Mouse (Mus musculus) hindbrain, embryonic 13.5 days (tissue): Measurements from ENCODE around the gene Notch1. TPM values are rescaled to one million over a fixed set of nuclear protein-coding genes. Genes with fewer than 3 reads are reported as not detected.

ENCODE experiments used
- ATAC-seq: fragments of 200-750 bp; cut with Nextera tagmentation; 2 replicates; pipeline ENCODE4 v1.8.0; 2017; ENCODE audit warnings: moderate TSS enrichment; ENCODE audit not compliant: low FRiP score
- H3K27ac ChIP-seq: fragments of 300-500 bp; sonication (generic); 2 replicates; pipeline ENCODE4 v1.5.1; 2015; ENCODE audit warnings: inconsistent platforms, mild to moderate bottlenecking, moderate library complexity
- H3K27me3 ChIP-seq: fragments of 300-500 bp; sonication (generic); 2 replicates; pipeline ENCODE4 v1.6.1; 2015; ENCODE audit warnings: mild to moderate bottlenecking, inconsistent platforms
- H3K36me3 ChIP-seq: fragments of 300-500 bp; sonication (generic); 2 replicates; pipeline ENCODE4 v1.6.1; 2015; ENCODE audit warnings: mild to moderate bottlenecking, inconsistent platforms
- H3K4me1 ChIP-seq: fragments of 300-500 bp; sonication (generic); replicated peaks from 2 replicates; pipeline ENCODE4 v1.6.1; 2015; ENCODE audit warnings: inconsistent platforms
- H3K4me2 ChIP-seq: fragments of 300-500 bp; sonication (generic); 2 replicates; pipeline ENCODE4 v1.6.1; 2015; ENCODE audit warnings: inconsistent platforms, mild to moderate bottlenecking, moderate library complexity
- H3K4me3 ChIP-seq: fragments of 300-500 bp; sonication (generic); 2 replicates; pipeline ENCODE4 v1.5.1; 2015; ENCODE audit warnings: mild to moderate bottlenecking, inconsistent platforms
- H3K9ac ChIP-seq: fragments of 300-500 bp; sonication (generic); 2 replicates; pipeline ENCODE4 v1.6.1; 2015; ENCODE audit warnings: mild to moderate bottlenecking, inconsistent platforms
- H3K9me3 ChIP-seq: fragments of 300-500 bp; sonication (generic); 2 replicates; pipeline ENCODE4 v1.6.1; 2016; ENCODE audit warnings: inconsistent platforms
- WGBS: fragments of 180-500 bp; shearing (Covaris S2); methylation state at CpG from one replicate; pipeline ENCODE4 v1.1.7; 2015; 5-methylcytosine and 5-hydroxymethylcytosine counted together
- polyA plus RNA-seq: library from polyadenylated mRNA; unstranded; fragments of >200 nt; fragmentation: Nextera tagmentation; extraction: Ambion mirVana; gene quantifications from 2 replicates; pipeline ENCODE4 v1.2.1, GENCODE M21; 2015

The Notch1 gene
- polyA plus RNA-seq, 1 experiment from 2014 or later = 19.2 TPM

DNA sequence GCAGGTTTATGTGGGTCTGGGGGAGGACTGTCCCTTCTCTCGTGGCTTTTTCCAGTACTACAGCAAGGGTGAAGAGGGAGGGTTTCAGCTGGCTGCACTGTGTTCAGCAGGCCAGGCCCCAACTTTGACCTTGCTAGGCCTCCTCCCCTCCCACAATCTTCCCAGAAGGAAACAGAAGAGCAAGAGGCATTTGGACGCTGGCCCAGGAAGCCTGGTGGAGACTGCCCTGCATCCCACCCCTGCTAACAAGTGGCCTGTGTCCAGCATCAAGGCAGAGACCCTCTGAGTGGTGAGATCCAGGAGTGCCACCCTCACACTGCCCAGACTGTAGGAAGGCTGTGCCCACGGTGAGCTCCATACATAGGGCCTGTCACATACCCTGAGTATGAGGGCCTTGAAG is 27.8 kb upstream of the Notch1 start:
- no peak for ATAC-seq

DNA sequence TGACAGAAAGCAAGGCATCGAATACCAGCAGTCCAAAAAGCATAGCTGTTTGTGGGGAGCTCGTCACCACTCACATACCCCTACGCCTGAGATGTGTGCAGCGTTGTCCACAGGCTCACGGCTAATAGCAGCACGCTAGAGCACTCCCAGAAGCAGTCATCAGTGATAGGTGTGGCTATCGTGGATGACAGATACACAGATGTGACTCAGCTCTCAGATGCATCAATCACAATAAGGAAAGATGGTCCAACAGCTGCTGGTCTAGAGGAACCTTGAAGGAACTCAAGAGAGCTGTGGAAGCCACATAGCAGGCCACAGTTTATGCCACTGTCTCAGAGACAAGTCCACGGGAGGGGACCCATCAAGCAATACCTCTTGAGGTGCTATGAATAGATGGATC is 27.3 kb upstream of the Notch1 start:
- ATAC-seq = no peak
- WGBS = 89% methylated on average over 8 of the region's 8 CpGs
- Histone ChIP-seq H3K9ac (no peak overlapping the region), H3K4me1 (peaks cover 47% of the 10 kb centered on the region), H3K27me3 (no peaks in the 10 kb centered on the region), H3K4me3 (no peak overlapping the region), H3K27ac (no peak overlapping the region), H3K4me2 (no peak overlapping the region), H3K36me3 (no peaks in the 10 kb centered on the region), H3K9me3 (no peaks in the 10 kb centered on the region)

More for the DNA sequence above, 27.8 kb upstream of the Notch1 start:
- H3K9me3 ChIP-seq = no peaks in the 10 kb centered on the region
- H3K4me2 ChIP-seq = no peak overlapping the region
- 0 out of 2 replicates have a peak overlapping the region, but pooled peaks have one; percentile 1 for H3K27ac ChIP-seq
- WGBS = 64% methylated on average over 3 of the region's 3 CpGs
- H3K4me1 ChIP-seq = peaks cover 47% of the 10 kb centered on the region
- no peaks in the 10 kb centered on the region for H3K27me3 ChIP-seq
- no peak overlapping the region for H3K4me3 ChIP-seq
- H3K9ac ChIP-seq = no peak overlapping the region
- H3K36me3 ChIP-seq = no peaks in the 10 kb centered on the region

DNA sequence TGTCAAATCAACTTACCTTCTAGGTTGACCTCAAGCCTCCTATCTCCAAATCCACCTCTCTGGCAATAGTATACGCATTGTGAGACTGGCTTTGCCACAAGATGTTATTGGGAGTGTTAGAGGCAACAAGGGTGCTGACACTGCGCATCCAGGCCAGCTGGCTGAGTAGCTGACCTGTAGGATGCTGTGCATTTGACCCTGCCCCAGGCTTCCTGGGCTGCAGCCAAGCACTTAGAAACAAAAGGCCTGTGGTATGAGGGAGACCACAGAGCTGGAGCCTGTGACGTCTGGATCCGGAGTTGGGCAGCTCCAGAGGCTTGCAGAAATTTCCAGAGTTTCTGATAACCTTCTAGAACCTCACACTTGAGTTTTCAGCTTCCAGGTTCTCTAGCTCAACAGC is 26.7 kb upstream of the Notch1 start:
- Histone ChIP-seq H3K27ac (no peak overlapping the region), H3K4me3 (no peak overlapping the region), H3K9ac (no peak overlapping the region), H3K4me2 (no peak overlapping the region), H3K36me3 (no peaks in the 10 kb centered on the region), H3K4me1 (peaks cover 47% of the 10 kb centered on the region), H3K9me3 (no peaks in the 10 kb centered on the region), H3K27me3 (no peaks in the 10 kb centered on the region)
- WGBS = 73% methylated on average over 4 of the region's 4 CpGs
- ATAC-seq = no peak

DNA sequence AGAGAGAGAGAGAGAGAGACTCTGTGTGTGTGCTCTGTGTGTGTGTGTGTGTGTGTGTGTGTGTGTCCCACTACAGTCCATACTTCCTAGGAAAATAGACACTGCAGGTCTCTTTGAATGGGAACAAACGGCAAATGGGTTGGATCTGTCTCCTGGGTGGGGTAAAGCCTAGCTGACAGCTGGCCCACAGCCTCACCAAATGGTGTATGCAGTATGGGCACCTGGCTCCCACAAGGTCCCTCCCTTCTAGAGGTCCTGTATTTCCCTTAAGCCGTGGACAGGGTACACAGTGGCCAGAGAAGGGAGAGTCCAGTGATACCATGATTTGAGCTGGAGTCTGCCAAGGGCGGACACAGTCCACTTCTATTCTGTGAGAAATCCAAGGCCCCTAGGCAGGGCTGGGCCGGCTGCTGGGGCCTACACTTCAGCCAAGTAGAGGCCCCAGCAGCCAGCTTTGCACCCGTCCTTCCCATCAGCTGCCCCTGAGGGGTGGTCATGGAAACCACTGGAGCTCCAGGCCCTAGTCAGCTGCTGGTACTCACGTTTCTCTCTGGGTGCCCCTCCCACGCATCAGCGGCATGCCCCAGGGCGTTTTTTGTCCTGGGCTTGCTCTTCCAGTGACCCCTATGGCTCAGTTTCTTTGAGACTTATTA is 24.9 kb upstream of the Notch1 start:
- WGBS = 29% methylated on average over 9 of the region's 9 CpGs
- Histone ChIP-seq H3K9me3 (no peaks in the 10 kb centered on the region), H3K4me1 (peaks cover 40% of the 10 kb centered on the region), H3K4me2 (no peak overlapping the region), H3K9ac (no peak overlapping the region), H3K4me3 (no peak overlapping the region), H3K27me3 (no peaks in the 10 kb centered on the region), H3K36me3 (no peaks in the 10 kb centered on the region), H3K27ac (peak overlapping the region; percentile 64)
- peak; percentile 58; the same call in 1 of the 2 replicates for ATAC-seq

DNA sequence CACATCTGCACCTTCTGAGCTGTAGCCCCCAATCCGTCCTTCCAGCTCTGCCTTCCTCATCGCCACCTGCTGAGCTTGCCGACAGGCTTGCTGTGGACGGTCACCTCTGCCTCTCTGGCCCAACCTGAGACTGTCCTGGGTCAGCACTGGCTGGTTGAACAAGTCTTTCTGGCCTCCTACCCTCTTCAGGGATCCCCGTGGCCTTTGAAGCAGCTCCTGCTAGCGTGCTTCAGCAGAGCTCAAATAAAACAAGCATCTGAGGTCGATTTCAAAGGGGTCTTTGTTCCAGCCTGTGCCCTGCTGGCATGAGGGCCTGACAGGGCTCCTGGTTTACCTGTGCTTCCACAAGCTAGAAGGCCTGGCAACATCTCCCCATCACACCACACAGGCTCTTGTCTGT is 24.3 kb upstream of the Notch1 start:
- 26% methylated on average over 7 of the region's 7 CpGs for WGBS
- no peaks in the 10 kb centered on the region for H3K36me3 ChIP-seq
- H3K4me3 ChIP-seq = no peak overlapping the region
- peaks cover 47% of the 10 kb centered on the region for H3K4me1 ChIP-seq
- H3K27ac ChIP-seq = peak overlapping the region; percentile 64
- no peak overlapping the region for H3K4me2 ChIP-seq
- 0 out of 2 replicates have a peak overlapping the region, but pooled peaks have one; percentile 13 for H3K9ac ChIP-seq
- H3K27me3 ChIP-seq = no peaks in the 10 kb centered on the region
- no peak for ATAC-seq
- H3K9me3 ChIP-seq = no peaks in the 10 kb centered on the region

DNA sequence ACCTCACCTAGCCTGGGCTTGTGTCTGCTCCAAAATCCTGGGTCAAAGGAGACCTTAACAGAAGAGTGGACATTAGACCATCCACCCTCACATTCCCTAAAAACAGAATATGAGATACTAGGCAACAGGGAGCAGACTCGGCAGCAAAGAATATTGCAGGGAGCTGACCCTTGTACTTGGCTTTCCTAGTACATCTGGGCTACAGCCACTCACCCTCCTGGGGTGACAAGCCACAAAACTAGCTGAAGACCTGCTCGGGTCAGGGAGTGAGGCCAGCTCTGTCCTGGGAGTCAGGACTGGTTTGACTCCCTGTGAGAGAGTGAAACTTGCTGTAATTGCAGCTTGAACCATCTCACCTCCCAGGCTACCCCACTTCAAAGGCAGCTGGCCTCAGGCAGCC is 23.1 kb upstream of the Notch1 start:
- no peak overlapping the region for H3K27ac ChIP-seq
- WGBS = 65% methylated on average over 2 of the region's 2 CpGs
- H3K9ac ChIP-seq = no peak overlapping the region
- no peaks in the 10 kb centered on the region for H3K36me3 ChIP-seq
- H3K27me3 ChIP-seq = no peaks in the 10 kb centered on the region
- ATAC-seq = no peak
- peaks cover 59% of the 10 kb centered on the region for H3K4me1 ChIP-seq
- H3K9me3 ChIP-seq = no peaks in the 10 kb centered on the region
- H3K4me2 ChIP-seq = no peak overlapping the region
- H3K4me3 ChIP-seq = no peak overlapping the region

DNA sequence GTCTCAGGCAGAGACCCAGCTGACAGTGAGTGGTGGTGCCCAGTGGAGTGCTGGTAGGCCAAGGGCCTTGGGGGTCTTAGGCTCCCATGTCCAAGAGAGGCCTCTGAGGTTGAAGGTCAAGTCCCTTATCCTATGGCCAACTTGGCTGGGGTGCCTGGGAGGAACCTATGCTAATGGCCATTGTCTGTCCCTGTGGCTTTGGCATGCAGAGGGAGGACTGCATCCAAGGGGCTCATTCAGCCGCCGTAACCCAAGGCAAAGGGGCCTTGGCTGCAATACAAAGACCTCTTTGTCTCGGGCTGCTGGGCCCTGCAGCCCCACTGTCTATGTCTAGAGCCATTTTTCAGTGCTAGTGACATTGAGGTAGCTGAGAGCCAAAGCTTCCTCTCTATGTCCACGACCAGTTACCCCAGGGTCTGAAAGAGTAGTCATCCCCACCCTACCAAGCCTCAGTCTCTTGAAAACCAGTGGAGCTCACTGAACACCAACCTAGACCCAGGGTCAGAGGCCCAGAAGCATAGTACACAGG is 19.1 kb upstream of the Notch1 start:
- Histone ChIP-seq H3K27me3 (no peaks in the 10 kb centered on the region), H3K27ac (peak overlapping the region; percentile 85), H3K9ac (no peak overlapping the region), H3K4me1 (peaks cover 56% of the 10 kb centered on the region), H3K36me3 (no peaks in the 10 kb centered on the region), H3K4me3 (no peak overlapping the region), H3K9me3 (no peaks in the 10 kb centered on the region), H3K4me2 (no peak overlapping the region)
- 18% methylated on average over 4 of the region's 4 CpGs for WGBS
- peak; percentile 52 for ATAC-seq

DNA sequence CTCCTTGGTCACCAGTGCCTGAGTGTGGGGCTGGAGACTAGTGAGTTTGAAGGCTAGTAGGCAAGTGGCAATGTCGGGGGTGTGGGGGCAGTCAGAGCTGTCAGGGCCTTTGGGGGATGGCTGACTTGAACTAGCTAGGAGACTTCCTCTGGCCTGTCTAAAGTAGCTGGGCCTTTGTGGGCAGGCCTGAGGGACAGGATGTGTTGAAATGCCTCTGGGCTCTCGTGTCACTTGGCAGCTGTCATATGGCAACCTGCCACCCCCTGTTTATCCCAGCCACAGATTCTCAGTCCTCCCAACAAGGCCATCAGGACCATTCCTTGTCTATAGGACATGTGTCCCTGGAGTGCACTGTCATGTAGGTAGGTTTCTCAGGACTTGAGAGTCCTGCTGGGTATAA is 18.2 kb upstream of the Notch1 start:
- 0 out of 2 replicates have a peak, but pooled peaks have one; percentile 26 for ATAC-seq
- Histone ChIP-seq H3K4me1 (peaks cover 48% of the 10 kb centered on the region), H3K4me3 (no peak overlapping the region), H3K9ac (no peak overlapping the region), H3K36me3 (no peaks in the 10 kb centered on the region), H3K4me2 (no peak overlapping the region), H3K9me3 (no peaks in the 10 kb centered on the region), H3K27me3 (no peaks in the 10 kb centered on the region), H3K27ac (peak overlapping the region; percentile 85)
- WGBS = 36% methylated on average over 2 of the region's 2 CpGs

DNA sequence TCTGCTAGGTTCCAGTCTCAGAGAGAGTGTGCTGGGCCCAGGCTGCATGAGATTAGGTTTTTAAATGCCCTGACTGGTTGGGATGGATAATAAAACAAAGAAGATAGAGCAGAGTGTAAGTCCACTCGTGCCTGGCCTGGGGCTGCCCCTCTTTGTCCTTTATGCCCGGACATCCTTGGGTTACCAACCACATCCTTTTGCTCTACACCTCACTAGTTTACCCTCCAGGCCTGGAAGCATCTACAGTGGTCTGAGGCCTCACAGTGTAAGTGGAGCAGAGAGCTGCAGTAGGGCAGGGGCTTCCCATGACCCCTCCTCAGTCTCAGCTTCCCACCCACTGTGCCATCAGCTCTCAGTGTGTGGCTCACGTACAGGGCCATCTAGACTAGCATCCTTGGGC is 17.7 kb upstream of the Notch1 start:
- Histone ChIP-seq H3K36me3 (no peaks in the 10 kb centered on the region), H3K4me2 (no peak overlapping the region), H3K9me3 (no peaks in the 10 kb centered on the region), H3K27me3 (no peaks in the 10 kb centered on the region), H3K27ac (peak overlapping the region; percentile 85), H3K4me1 (peaks cover 52% of the 10 kb centered on the region), H3K9ac (no peak overlapping the region), H3K4me3 (no peak overlapping the region)
- 57% methylated on average over 3 of the region's 3 CpGs for WGBS
- ATAC-seq = 0 out of 2 replicates have a peak, but pooled peaks have one; percentile 10

DNA sequence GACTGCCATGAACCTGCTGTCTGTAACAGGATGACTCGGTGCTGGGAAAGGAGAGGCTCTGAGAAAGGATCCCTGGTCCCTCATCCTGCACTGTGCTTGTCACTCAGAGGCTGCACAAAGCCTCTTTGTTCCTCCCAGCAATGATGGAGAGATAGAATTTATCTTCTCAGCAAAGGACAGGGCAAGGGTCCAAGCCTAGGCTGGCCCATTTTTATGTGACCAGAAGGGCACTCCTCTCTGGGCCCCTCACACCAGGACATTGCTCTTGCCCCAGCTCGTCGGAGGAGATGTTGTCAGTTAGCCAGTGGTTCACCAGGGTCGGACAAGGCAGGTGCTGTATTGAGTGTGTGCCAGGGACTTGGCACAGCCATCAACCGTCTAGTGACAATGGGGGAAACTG is 16.8 kb upstream of the Notch1 start:
- H3K4me3 ChIP-seq = no peak overlapping the region
- WGBS = 9% methylated on average over 5 of the region's 5 CpGs
- no peak overlapping the region; the same call in 1 of the 2 replicates for H3K9ac ChIP-seq
- H3K27ac ChIP-seq = peak overlapping the region; percentile 85
- H3K36me3 ChIP-seq = no peaks in the 10 kb centered on the region
- no peaks in the 10 kb centered on the region for H3K27me3 ChIP-seq
- peak; percentile 53 for ATAC-seq
- H3K9me3 ChIP-seq = no peaks in the 10 kb centered on the region
- peaks cover 53% of the 10 kb centered on the region for H3K4me1 ChIP-seq
- no peak overlapping the region for H3K4me2 ChIP-seq

DNA sequence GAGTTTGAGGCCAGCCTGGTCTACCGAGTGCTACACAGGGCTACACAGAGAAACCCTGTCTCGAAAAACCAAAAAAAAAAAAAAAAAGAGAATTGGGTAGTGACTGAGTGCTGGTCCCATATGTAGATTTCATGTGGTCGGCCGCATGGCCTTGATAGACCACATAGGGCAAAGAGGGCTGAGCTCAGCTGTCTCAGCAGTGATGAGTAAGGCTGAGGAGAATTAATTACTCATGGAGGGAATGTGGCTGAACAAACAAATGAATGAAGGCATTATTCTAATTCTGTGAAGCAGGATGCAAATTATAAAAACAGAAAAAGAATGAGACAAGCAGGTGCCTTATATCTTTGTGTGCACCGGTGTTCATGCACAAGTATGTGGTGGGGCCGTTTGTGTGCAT is 15.4 kb upstream of the Notch1 start:
- Histone ChIP-seq H3K36me3 (no peaks in the 10 kb centered on the region), H3K4me2 (no peak overlapping the region), H3K9ac (no peak overlapping the region), H3K4me1 (peaks cover 56% of the 10 kb centered on the region), H3K27me3 (no peaks in the 10 kb centered on the region), H3K9me3 (no peaks in the 10 kb centered on the region), H3K4me3 (no peak overlapping the region), H3K27ac (0 out of 2 replicates have a peak overlapping the region, but pooled peaks have one; percentile 85)
- WGBS = 50% methylated on average over 6 of the region's 6 CpGs
- ATAC-seq = no peak

DNA sequence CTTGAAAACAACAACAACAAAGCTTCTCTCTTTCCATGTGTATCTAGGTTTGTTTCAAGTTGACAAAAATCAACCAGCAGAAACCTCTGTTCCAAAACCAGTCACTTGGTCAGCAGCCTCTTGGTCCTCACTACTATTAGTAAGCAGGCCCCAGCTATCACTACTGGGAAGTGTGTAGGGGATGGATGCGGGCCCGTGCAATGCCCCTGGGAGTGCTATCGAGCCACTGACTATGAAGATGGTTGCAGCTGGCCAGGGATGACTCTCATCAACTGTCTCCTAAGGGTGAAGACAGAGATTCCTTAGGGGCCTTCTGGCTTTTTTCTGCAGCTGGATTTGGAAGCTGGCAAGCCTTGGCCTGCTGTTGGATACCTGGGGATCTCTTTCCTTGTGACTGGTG is 13.4 kb upstream of the Notch1 start:
- ATAC-seq = no peak
- H3K9me3 ChIP-seq = no peaks in the 10 kb centered on the region
- no peaks in the 10 kb centered on the region for H3K27me3 ChIP-seq
- 78% methylated on average over 3 of the region's 3 CpGs for WGBS
- H3K9ac ChIP-seq = no peak overlapping the region
- H3K4me2 ChIP-seq = no peak overlapping the region
- H3K27ac ChIP-seq = no peak overlapping the region
- no peaks in the 10 kb centered on the region for H3K36me3 ChIP-seq
- H3K4me1 ChIP-seq = peaks cover 50% of the 10 kb centered on the region
- no peak overlapping the region for H3K4me3 ChIP-seq

DNA sequence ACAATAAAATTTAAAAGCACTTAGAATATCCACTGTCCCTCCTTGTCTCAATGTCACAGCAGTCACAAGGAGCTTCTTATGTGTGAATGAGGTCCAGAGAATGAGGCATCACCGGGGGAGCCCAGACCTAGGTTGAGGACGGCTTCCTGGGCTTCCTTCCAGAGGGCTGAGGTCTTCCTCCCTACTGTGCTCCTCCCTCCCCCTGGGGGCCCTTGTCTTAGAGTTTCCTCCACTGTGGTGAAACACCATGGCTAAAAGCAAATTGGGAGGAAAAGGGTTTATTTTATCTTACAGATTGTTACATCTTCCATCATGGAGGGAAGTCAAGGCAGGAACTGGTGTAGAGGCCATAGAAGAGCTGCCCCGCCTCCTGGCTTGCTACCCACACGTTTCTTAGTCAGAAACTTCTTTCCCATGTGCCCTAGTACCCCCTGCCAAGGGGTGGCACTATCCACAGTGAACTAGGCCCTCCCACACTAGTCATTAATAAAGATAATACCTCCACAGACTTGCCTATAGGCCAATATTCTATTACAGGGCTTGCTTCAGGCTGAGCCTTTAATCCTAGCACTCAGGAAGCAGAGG is 12.8 kb upstream of the Notch1 start:
- WGBS = 58% methylated on average over 4 of the region's 4 CpGs

More for the DNA sequence above, 12.8 kb upstream of the Notch1 start:
- Histone ChIP-seq H3K4me3 (no peak overlapping the region), H3K27me3 (no peaks in the 10 kb centered on the region), H3K9me3 (no peaks in the 10 kb centered on the region), H3K36me3 (no peaks in the 10 kb centered on the region), H3K4me2 (no peak overlapping the region), H3K4me1 (peaks cover 44% of the 10 kb centered on the region), H3K9ac (no peak overlapping the region), H3K27ac (no peak overlapping the region)
- no peak for ATAC-seq
